Mouse (Mus musculus) kidney, adult 2 months (tissue): ENCODE data around the gene Spock3. TPM values are rescaled to one million over a fixed set of nuclear protein-coding genes. Genes with fewer than 3 reads are reported as not detected.

ENCODE experiments used
- DNase-seq: peaks from one replicate; pipeline ENCODE4 v3.0.0; 2021
- H3K27ac ChIP-seq: fragments of 200-500 bp; 2 replicates; pipeline ENCODE4 v1.5.1; 2012; ENCODE audit warnings: low read depth, low read length, control low read depth, inconsistent platforms; ENCODE audit not compliant: insufficient read depth
- H3K27me3 ChIP-seq: fragments of 200-500 bp; replicated peaks from 2 replicates; pipeline ENCODE4 v1.6.1; 2012; ENCODE audit warnings: mild to moderate bottlenecking, moderate library complexity, low read length, inconsistent platforms; ENCODE audit not compliant: control insufficient read depth, insufficient read depth
- H3K36me3 ChIP-seq: fragments of 200-500 bp; 2 replicates; pipeline ENCODE4 v1.6.1; 2012; ENCODE audit warnings: mild to moderate bottlenecking, moderate library complexity, low read length, inconsistent platforms; ENCODE audit not compliant: control insufficient read depth, insufficient read depth
- H3K4me1 ChIP-seq: fragments of 200-500 bp; 2 replicates; pipeline ENCODE4 v1.6.1; 2011; ENCODE audit warnings: low read length; ENCODE audit not compliant: control insufficient read depth, insufficient read depth
- H3K4me3 ChIP-seq: fragments of 200-500 bp; 2 replicates; pipeline ENCODE4 v1.5.1; 2011; ENCODE audit warnings: mild to moderate bottlenecking, low read depth, low read length, control low read depth; ENCODE audit not compliant: insufficient read depth
- CTCF ChIP-seq: fragments of 200-500 bp; conservative IDR thresholded peaks from 2 replicates; pipeline ENCODE4 v1.5.1; 2011; ENCODE audit warnings: low read depth, mild to moderate bottlenecking, control low read depth, low read length, moderate library complexity, mixed read lengths; ENCODE audit not compliant: insufficient read depth, insufficient read length
- POLR2A ChIP-seq: fragments of 200-500 bp; IDR thresholded peaks from one replicate; pipeline ENCODE4 v1.6.1; 2011; ENCODE audit warnings: low read depth, low read length, control low read depth
- WGBS: fragments of 180-500 bp; shearing (Covaris S2); methylation state at CpG from one replicate; pipeline ENCODE4 v1.1.7; 2018; 5-methylcytosine and 5-hydroxymethylcytosine counted together
- polyA plus RNA-seq: library from polyadenylated mRNA; depleted of rRNA; stranded (reverse); fragments of >200 nt; gene quantifications from 2 replicates; pipeline ENCODE4 v1.2.3, GENCODE M21; 2012

Gene Spock3
- polyA plus RNA-seq, 1 experiment: 0.48 TPM

- Histone ChIP-seq H3K27ac (no peak overlapping the region), H3K4me1 (no peaks in the 10 kb centered on the region), H3K36me3 (no peaks in the 10 kb centered on the region), H3K27me3 (no peaks in the 10 kb centered on the region), H3K4me3 (no peak overlapping the region)
- no peak for DNase-seq
- TF ChIP-seq CTCF (no peak), POLR2A (no peak)
These were observed 308.1 kb downstream of the Spock3 start for GRCm38 (mm10) chr8:63258812-63259385.

GRCm38 (mm10) chr8:63262516-63262915 is 311.7 kb downstream of the Spock3 start:
- Histone ChIP-seq H3K27me3 (no peaks in the 10 kb centered on the region), H3K4me1 (no peaks in the 10 kb centered on the region), H3K27ac (no peak overlapping the region), H3K36me3 (no peaks in the 10 kb centered on the region), H3K4me3 (no peak overlapping the region)
- no peak for DNase-seq
- TF ChIP-seq POLR2A: no peak
- TF ChIP-seq CTCF: no peak
- WGBS: 49% methylated on average over 4 of the region's 4 CpGs

- TF ChIP-seq POLR2A (no peak), CTCF (no peak)
- H3K27me3 ChIP-seq: no peaks in the 10 kb centered on the region
- no peak for DNase-seq
- H3K27ac ChIP-seq: no peak overlapping the region
- H3K4me3 ChIP-seq: no peak overlapping the region
- H3K36me3 ChIP-seq: no peaks in the 10 kb centered on the region
- H3K4me1 ChIP-seq: no peaks in the 10 kb centered on the region
- WGBS: 84% methylated on average over 1 of the region's 1 CpGs
These were observed 384.6 kb downstream of the Spock3 start for GRCm38 (mm10) chr8:63335366-63335765.

GRCm38 (mm10) chr8:63368580-63368979 is 417.8 kb downstream of the Spock3 start:
- no peak for DNase-seq
- WGBS: 70% methylated on average over 6 of the region's 6 CpGs
- no peaks in the 10 kb centered on the region for H3K36me3 ChIP-seq

GRCm38 (mm10) chr8:63397659-63398058 is 446.9 kb downstream of the Spock3 start:
- no peak for TF ChIP-seq CTCF
- TF ChIP-seq POLR2A: no peak

More at GRCm38 (mm10) chr8:63368580-63368979, 417.8 kb downstream of the Spock3 start:
- TF ChIP-seq POLR2A (no peak), CTCF (no peak)
- no peaks in the 10 kb centered on the region for H3K4me1 ChIP-seq
- H3K4me3 ChIP-seq: no peak overlapping the region
- no peak overlapping the region for H3K27ac ChIP-seq
- no peaks in the 10 kb centered on the region for H3K27me3 ChIP-seq

More at GRCm38 (mm10) chr8:63397659-63398058, 446.9 kb downstream of the Spock3 start:
- H3K27me3 ChIP-seq: no peaks in the 10 kb centered on the region
- DNase-seq: no peak
- no peaks in the 10 kb centered on the region for H3K36me3 ChIP-seq
- H3K4me1 ChIP-seq: no peaks in the 10 kb centered on the region
- H3K27ac ChIP-seq: no peak overlapping the region
- H3K4me3 ChIP-seq: no peak overlapping the region
